Mouse (Mus musculus) hindbrain, embryonic 11.5 days (tissue): ENCODE results near the gene Tpx2. TPM values are rescaled to one million over a fixed set of nuclear protein-coding genes. Genes with fewer than 3 reads are reported as not detected.

Experiments used
- ATAC-seq: fragments of 200-750 bp; cut with Nextera tagmentation; 2 replicates; pipeline ENCODE4 v1.8.0; 2017; ENCODE audit warnings: mild to moderate bottlenecking, moderate TSS enrichment, moderate library complexity; ENCODE audit not compliant: low FRiP score
- DNase-seq: peaks from one replicate; pipeline ENCODE4 v3.0.0-alpha.2; 2015; ENCODE audit warnings: low spot score
- H3K27ac ChIP-seq: fragments of 300-500 bp; sonication (generic); 2 replicates; pipeline ENCODE4 v1.5.1; 2014; ENCODE audit warnings: mild to moderate bottlenecking, low read depth, low read length
- H3K27me3 ChIP-seq: fragments of 300-500 bp; sonication (generic); 2 replicates; pipeline ENCODE4 v1.6.1; 2014; ENCODE audit warnings: mild to moderate bottlenecking, low read length, moderate library complexity, mixed read lengths; ENCODE audit not compliant: control insufficient read depth, insufficient read depth
- H3K36me3 ChIP-seq: fragments of 300-500 bp; sonication (generic); 2 replicates; pipeline ENCODE4 v1.6.1; 2014; ENCODE audit warnings: mild to moderate bottlenecking, low read length, moderate library complexity, mixed read lengths; ENCODE audit not compliant: control insufficient read depth, insufficient read depth
- H3K4me1 ChIP-seq: fragments of 300-500 bp; sonication (generic); replicated peaks from 2 replicates; pipeline ENCODE4 v1.6.1; 2014; ENCODE audit warnings: low read length, mixed read lengths; ENCODE audit not compliant: control insufficient read depth, insufficient read depth
- H3K4me2 ChIP-seq: fragments of 300-500 bp; sonication (generic); replicated peaks from 2 replicates; pipeline ENCODE4 v1.6.1; 2014; ENCODE audit warnings: mild to moderate bottlenecking, low read depth, low read length
- H3K4me3 ChIP-seq: fragments of 300-500 bp; sonication (generic); 2 replicates; pipeline ENCODE4 v1.5.1; 2014; ENCODE audit warnings: low read depth, low read length
- H3K9ac ChIP-seq: fragments of 300-500 bp; sonication (generic); 2 replicates; pipeline ENCODE4 v1.6.1; 2014; ENCODE audit warnings: low read depth, low read length
- H3K9me3 ChIP-seq: fragments of 300-500 bp; sonication (generic); 2 replicates; pipeline ENCODE4 v1.6.1; 2016; ENCODE audit warnings: low read length; ENCODE audit not compliant: control insufficient read depth
- WGBS: fragments of 180-500 bp; shearing (Covaris S2); extraction: QIAGEN DNeasy Blood & Tissue Kit; methylation state at CpG from one replicate; pipeline ENCODE4 v1.1.7; 2014; 5-methylcytosine and 5-hydroxymethylcytosine counted together
- polyA plus RNA-seq: library from polyadenylated mRNA; unstranded; fragments of >200 nt; fragmentation: Nextera tagmentation; extraction: Ambion mirVana; gene quantifications from 2 replicates; pipeline ENCODE4 v1.2.1, GENCODE M21; 2014

Gene Tpx2
- polyA plus RNA-seq, 1 experiment from 2014 or later: 140 TPM

DNA sequence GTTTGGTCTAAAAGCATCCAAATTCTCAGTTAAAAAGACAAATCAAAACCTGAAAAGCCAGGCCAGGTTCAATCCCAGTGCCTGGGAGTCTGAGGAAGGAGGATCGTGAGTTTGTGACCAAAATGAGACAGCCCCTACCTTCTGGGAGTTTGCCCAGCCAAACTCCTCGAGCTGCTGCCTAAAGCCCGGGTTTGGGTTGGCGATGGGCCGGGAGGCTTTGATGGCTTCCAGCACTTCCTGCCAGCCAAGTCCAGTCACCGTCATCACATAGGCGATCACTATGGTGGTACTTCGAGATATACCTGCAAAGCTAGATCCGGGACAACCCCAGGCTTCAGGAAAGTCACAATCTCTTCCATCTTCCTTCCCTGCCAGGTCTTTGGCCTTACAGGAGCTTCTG lies 96.2 kb downstream of the Tpx2 start:
- H3K9ac ChIP-seq: no peak overlapping the region
- no peak for ATAC-seq
- H3K4me3 ChIP-seq: no peak overlapping the region
- H3K27me3 ChIP-seq: peaks cover 38% of the 10 kb centered on the region
- peaks cover 7% of the 10 kb centered on the region; the same call in 1 of the 2 replicates for H3K4me1 ChIP-seq
- 55% methylated on average over 9 of the region's 9 CpGs for WGBS
- no peak overlapping the region for H3K27ac ChIP-seq
- no peak overlapping the region for H3K4me2 ChIP-seq
- H3K36me3 ChIP-seq: no peaks in the 10 kb centered on the region
- DNase-seq: no peak
- no peaks in the 10 kb centered on the region for H3K9me3 ChIP-seq

Other genes starting within 250 kb of the Tpx2 start
- gene Defb45, start 248.6 kb upstream of the Tpx2 start, polyA plus RNA-seq: not detected in 2 replicates
- not detected in 2 replicates for gene Defb36, start 243.6 kb upstream of the Tpx2 start, polyA plus RNA-seq
- gene Defb25, start 224.9 kb upstream of the Tpx2 start, polyA plus RNA-seq: not detected in 2 replicates
- 0.29 and 0.62 TPM in 2 replicates for gene Rem1, start 221.0 kb upstream of the Tpx2 start, polyA plus RNA-seq
- 124 and 138 TPM in 2 replicates for gene H13, start 178.5 kb upstream of the Tpx2 start, polyA plus RNA-seq
- gene Mcts2, start 160.9 kb upstream of the Tpx2 start, polyA plus RNA-seq: 43.9 and 48.5 TPM in 2 replicates
- gene Id1, start 111.7 kb upstream of the Tpx2 start, polyA plus RNA-seq: 166 and 168 TPM in 2 replicates
- gene Cox4i2, start 93.8 kb upstream of the Tpx2 start, polyA plus RNA-seq: 4.1 and 4.4 TPM in 2 replicates
- gene Bcl2l1, start 16.2 kb upstream of the Tpx2 start, polyA plus RNA-seq: 129 and 134 TPM in 2 replicates
- not detected in 2 replicates for gene Mylk2, start 63.4 kb downstream of the Tpx2 start, polyA plus RNA-seq
- gene Foxs1, start 85.2 kb downstream of the Tpx2 start, polyA plus RNA-seq: 1.7 and 1.9 TPM in 2 replicates
- 1.4 and 2.3 TPM in 2 replicates for gene Dusp15, start 103.7 kb downstream of the Tpx2 start, polyA plus RNA-seq
- gene Ttll9, start 114.5 kb downstream of the Tpx2 start, polyA plus RNA-seq: 1.4 and 1.7 TPM in 2 replicates
- gene Pdrg1, start 167.5 kb downstream of the Tpx2 start, polyA plus RNA-seq: 71.1 and 96.5 TPM in 2 replicates
- 0.45 and 0.81 TPM in 2 replicates for gene Xkr7, start 183.9 kb downstream of the Tpx2 start, polyA plus RNA-seq
- gene Ccm2l, start 218.0 kb downstream of the Tpx2 start, polyA plus RNA-seq: 2.1 and 2.2 TPM in 2 replicates